Mouse (Mus musculus): ENCODE results near the gene Sbsn. TPM values are rescaled to one million over a fixed set of nuclear protein-coding genes. Genes with fewer than 3 reads are reported as not detected.
A peak's percentile ranks its signal among the peaks of the same experiment; 100 is the strongest.
"Not testable (repeated sequence)": the region's sequence is repeated elsewhere in the genome, so short reads cannot be mapped to it uniquely, and the experiment has no call there.

Sbsn gene
- polyA plus RNA-seq, 1 experiment, result 4.6 TPM

DNA sequence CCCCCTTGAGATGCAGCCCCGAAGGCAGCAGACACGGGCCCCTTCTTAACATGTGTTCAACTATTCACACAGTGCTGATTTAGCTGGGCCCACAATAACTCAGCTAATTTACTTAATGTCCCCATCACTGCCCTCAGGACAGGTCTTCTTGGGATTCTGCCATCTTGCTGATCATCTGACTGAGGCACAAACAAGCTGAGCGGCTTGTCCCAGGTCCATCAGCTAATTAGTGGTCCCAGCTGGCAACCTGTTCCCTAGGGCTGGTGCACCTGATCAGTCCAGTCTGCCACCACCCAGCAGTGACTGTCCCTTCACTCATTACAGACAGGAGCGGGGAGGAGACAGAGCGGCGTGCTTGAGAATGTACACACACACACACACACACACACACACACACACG lies 30.0 kb upstream of the Sbsn start:
- Histone ChIP-seq H3K27ac (ENCODE audit: control insufficient read depth, insufficient read depth, low read depth, low read length) (no peak overlapping the region), H3K36me3 (ENCODE audit: control insufficient read depth, insufficient read depth, low read length) (no peaks in the 10 kb centered on the region), H3K4me1 (ENCODE audit: control insufficient read depth, insufficient read depth, low read length) (peaks cover 15% of the 10 kb centered on the region), H3K27me3 (ENCODE audit: control insufficient read depth, insufficient read depth, low read length) (no peaks in the 10 kb centered on the region), H3K4me3 (ENCODE audit: control insufficient read depth, low read depth, low read length) (no peak overlapping the region)
- TF ChIP-seq CTCF (IDR thresholded peaks at IDR 0.05; ENCODE audit: control insufficient read depth, insufficient read depth, insufficient replicate concordance, low read depth, low read length), result no peak
- TF ChIP-seq POLR2A (IDR thresholded peaks at IDR 0.05; ENCODE audit: control insufficient read depth, low read depth, low read length), result no peak

DNA sequence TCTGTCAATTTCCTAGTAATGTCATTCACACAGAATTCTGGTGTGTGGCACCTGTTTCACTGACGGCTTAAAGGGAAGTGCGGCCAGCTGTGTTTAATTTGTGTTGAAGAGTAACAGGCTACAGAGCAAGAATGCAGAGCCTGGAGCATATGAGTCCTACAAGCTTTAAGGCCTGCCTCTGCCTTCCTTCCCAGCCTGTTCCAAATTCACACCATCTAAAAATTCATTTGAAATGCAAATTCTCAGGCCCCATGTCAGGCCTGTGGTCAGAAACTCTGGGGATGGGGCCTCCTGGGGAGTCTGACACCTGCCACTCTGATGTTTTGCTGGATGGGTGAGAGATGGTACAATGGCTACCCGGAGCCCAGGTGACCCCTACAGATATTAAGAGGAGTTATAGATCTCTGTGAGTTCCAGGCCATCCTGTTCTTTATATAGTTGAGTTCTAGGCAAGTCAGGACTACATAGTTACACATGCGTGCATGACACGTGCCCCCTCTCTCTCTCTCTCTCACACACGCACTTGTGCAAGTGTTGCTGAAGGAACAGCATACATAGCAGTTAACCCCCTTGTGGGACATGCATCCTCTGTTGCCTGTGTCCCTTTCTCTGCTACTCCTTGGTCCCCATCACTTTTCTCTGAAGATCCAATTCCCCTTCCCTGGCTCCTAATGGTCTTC lies 27.9 kb upstream of the Sbsn start:
- Histone ChIP-seq H3K36me3 (ENCODE audit: control insufficient read depth, insufficient read depth, low read length) (no peaks in the 10 kb centered on the region), H3K4me3 (ENCODE audit: control insufficient read depth, low read depth, low read length) (no peak overlapping the region), H3K4me1 (ENCODE audit: control insufficient read depth, insufficient read depth, low read length) (peaks cover 2% of the 10 kb centered on the region), H3K27me3 (ENCODE audit: control insufficient read depth, insufficient read depth, low read length) (no peaks in the 10 kb centered on the region), H3K27ac (ENCODE audit: control insufficient read depth, insufficient read depth, low read depth, low read length) (no peak overlapping the region)
- TF ChIP-seq CTCF (IDR thresholded peaks at IDR 0.05; ENCODE audit: control insufficient read depth, insufficient read depth, insufficient replicate concordance, low read depth, low read length) (no peak), POLR2A (IDR thresholded peaks at IDR 0.05; ENCODE audit: control insufficient read depth, low read depth, low read length) (no peak)

DNA sequence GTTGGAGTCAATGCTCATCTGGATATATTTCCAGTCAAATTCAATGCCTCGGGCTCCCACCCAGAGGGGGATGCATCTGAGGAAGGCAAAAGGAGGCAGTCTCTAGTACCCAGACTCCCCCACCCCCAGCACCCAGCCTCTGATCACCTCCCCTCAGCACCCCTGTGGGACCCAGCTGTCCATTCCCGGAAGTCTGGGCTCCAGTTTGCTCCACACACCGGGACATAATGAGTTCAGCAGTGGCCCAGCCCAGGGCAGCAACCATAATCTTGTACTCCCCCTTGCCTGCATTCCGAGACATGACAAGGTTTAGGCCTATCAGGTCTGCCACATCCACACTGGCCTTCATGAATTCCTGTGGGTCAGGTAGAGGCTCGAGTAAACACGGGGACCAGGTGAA lies 23.1 kb upstream of the Sbsn start:
- Histone ChIP-seq H3K36me3 (ENCODE audit: control insufficient read depth, insufficient read depth, low read length) (no peaks in the 10 kb centered on the region), H3K4me1 (ENCODE audit: control insufficient read depth, insufficient read depth, low read length) (peaks cover 3% of the 10 kb centered on the region), H3K4me3 (ENCODE audit: control insufficient read depth, low read depth, low read length) (no peak overlapping the region), H3K27me3 (ENCODE audit: control insufficient read depth, insufficient read depth, low read length) (no peaks in the 10 kb centered on the region), H3K27ac (ENCODE audit: control insufficient read depth, insufficient read depth, low read depth, low read length) (no peak overlapping the region)
- TF ChIP-seq CTCF (IDR thresholded peaks at IDR 0.05; ENCODE audit: control insufficient read depth, insufficient read depth, insufficient replicate concordance, low read depth, low read length) (no peak), POLR2A (IDR thresholded peaks at IDR 0.05; ENCODE audit: control insufficient read depth, low read depth, low read length) (no peak)

DNA sequence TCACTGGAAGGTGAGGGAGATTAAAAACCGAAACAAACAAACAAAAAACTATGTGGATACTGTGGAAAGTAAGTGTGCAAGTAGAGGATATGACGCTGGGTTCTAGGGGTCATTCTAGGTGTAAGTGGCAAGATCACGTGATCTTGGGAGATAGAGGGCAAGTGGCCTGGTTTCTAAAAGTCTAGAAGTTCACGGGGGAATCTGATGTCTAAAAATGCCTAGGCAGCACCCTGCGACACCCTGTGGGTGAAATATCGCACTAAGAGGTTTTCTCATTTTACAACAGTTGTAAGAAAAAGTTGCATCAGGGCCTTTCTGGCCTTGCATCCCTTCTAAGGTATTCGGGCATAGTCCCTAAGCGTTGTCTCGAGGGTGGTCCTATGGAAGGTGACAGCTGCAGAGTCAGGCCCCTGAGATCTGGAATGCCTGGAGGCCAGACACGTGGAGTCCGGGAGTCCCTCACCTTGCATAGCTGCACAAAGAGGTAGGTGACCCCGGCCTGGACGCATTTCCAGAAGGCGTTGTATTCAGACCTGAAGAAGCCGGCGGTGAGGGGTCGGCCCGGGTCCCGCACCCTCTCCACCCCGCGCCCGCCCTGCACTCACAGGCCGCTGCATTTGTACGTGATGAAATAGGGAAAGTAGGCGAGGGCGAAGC lies 22.4 kb upstream of the Sbsn start:
- Histone ChIP-seq H3K27ac (ENCODE audit: control insufficient read depth, insufficient read depth, low read depth, low read length) (peak overlapping the region; percentile 72), H3K4me1 (ENCODE audit: control insufficient read depth, insufficient read depth, low read length) (peaks cover 3% of the 10 kb centered on the region), H3K36me3 (ENCODE audit: control insufficient read depth, insufficient read depth, low read length) (no peaks in the 10 kb centered on the region), H3K27me3 (ENCODE audit: control insufficient read depth, insufficient read depth, low read length) (no peaks in the 10 kb centered on the region), H3K4me3 (ENCODE audit: control insufficient read depth, low read depth, low read length) (peak overlapping the region; percentile 94)
- TF ChIP-seq CTCF (IDR thresholded peaks at IDR 0.05; ENCODE audit: control insufficient read depth, insufficient read depth, insufficient replicate concordance, low read depth, low read length) (no peak), POLR2A (IDR thresholded peaks at IDR 0.05; ENCODE audit: control insufficient read depth, low read depth, low read length) (no peak)

DNA sequence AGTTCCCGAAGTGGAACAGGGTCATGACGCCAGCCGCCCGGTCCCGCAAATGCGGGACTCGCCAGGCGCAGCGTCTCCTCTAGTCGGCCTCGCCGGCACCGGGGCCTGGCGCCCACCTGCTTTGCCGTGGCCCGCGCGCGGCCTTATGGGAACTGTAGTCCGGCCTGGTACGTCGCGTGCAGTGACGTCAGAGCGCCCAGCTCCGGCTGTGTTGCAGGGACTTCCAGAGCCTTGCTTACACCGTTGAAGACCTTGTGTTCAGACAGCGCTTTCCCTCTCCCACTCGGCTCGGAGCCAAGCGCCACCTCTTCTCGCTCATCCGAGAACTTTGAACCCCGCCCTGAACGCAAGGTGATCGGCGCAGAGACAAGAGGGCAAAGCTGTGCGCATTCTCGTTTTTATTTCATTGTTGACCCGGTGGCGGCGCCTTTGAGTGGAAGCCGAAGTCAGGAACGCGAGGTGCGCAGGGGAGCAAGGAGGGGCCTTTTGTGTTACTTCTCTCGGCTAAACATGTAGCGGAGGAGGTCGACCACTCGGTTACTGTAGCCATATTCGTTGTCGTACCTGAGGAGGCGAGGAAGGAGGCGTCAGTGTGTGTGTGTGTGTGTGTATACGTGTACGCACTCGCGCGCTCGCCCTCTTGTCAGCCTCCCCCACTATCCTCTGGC lies 21.7 kb upstream of the Sbsn start, which contains the start of gene Tmem147:
Tmem147 (minus strand) TSS at position 145 of the 668 bp plus-strand sequence.
- peak within 1 kb of the TSS; percentile 94 for H3K4me3 ChIP-seq (ENCODE audit: control insufficient read depth, low read depth, low read length)
- H3K27me3 ChIP-seq (ENCODE audit: control insufficient read depth, insufficient read depth, low read length), result no peaks in the 10 kb centered on the region
- TF ChIP-seq POLR2A (IDR thresholded peaks at IDR 0.05; ENCODE audit: control insufficient read depth, low read depth, low read length) (peak; percentile 74), CTCF (IDR thresholded peaks at IDR 0.05; ENCODE audit: control insufficient read depth, insufficient read depth, insufficient replicate concordance, low read depth, low read length) (peak; percentile 5; the same call in 1 of the 2 replicates)
- H3K4me1 ChIP-seq (ENCODE audit: control insufficient read depth, insufficient read depth, low read length), result peaks cover 3% of the 10 kb centered on the region
- no peaks in the 10 kb centered on the region for H3K36me3 ChIP-seq (ENCODE audit: control insufficient read depth, insufficient read depth, low read length)
- peak within 1 kb of the TSS; percentile 80 for H3K27ac ChIP-seq (ENCODE audit: control insufficient read depth, insufficient read depth, low read depth, low read length)

DNA sequence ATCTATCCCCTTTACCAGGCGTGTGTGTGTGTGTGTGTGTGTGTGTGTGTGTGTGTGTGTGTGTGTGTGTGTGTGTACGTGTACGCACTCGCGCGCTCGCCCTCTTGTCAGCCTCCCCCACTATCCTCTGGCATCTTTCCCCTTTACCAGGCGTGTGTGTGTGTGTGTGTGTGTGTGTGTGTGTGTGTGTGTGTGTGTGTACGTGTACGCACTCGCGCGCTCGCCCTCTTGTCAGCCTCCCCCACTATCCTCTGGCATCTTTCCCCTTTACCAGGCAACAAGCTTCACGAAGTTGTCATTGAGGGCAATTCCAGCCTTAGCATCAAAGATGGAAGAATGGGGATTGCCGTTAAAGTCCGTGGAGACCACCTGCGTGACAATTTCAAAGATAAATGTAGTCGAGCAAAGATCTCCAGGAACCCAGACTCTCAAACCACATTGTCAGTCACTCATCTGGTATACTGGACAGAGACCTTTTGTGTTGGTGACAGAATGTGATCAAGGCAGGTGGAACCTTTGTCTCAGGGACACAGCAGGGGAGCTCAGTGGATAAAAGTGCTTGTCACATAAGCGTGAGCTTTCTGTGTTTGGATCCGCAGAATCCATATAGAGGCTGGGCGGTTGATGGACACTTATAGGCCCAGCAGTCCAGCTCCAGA lies 21.1 kb upstream of the Sbsn start:
- peak overlapping the region; percentile 94 for H3K4me3 ChIP-seq (ENCODE audit: control insufficient read depth, low read depth, low read length)
- not testable (repeated sequence) for H3K36me3 ChIP-seq (ENCODE audit: control insufficient read depth, insufficient read depth, low read length); H3K27me3 ChIP-seq (ENCODE audit: control insufficient read depth, insufficient read depth, low read length); H3K4me1 ChIP-seq (ENCODE audit: control insufficient read depth, insufficient read depth, low read length)
- peak overlapping the region; percentile 80; the same call in 1 of the 2 replicates for H3K27ac ChIP-seq (ENCODE audit: control insufficient read depth, insufficient read depth, low read depth, low read length)

GRCm38 (mm10) chr7:30736211-30736610 lies 15.1 kb upstream of the Sbsn start:
- no peaks in the 10 kb centered on the region for H3K4me1 ChIP-seq (ENCODE audit: control insufficient read depth, insufficient read depth, low read length)
- no peak overlapping the region for H3K27ac ChIP-seq (ENCODE audit: control insufficient read depth, insufficient read depth, low read depth, low read length)
- H3K4me3 ChIP-seq (ENCODE audit: control insufficient read depth, low read depth, low read length), result no peak overlapping the region; the same call in 1 of the 2 replicates
- no peaks in the 10 kb centered on the region for H3K36me3 ChIP-seq (ENCODE audit: control insufficient read depth, insufficient read depth, low read length)
- no peaks in the 10 kb centered on the region for H3K27me3 ChIP-seq (ENCODE audit: control insufficient read depth, insufficient read depth, low read length)
- TF ChIP-seq POLR2A (IDR thresholded peaks at IDR 0.05; ENCODE audit: control insufficient read depth, low read depth, low read length), result no peak
